Mouse (Mus musculus): ENCODE measurements at regions not wholly inside any gene's neighbourhood (a gene's known extent, or its start where the extent isn't known, plus 50 kb on each side); places are given as distances from the start of the nearest gene placed in this dataset.

DNA sequence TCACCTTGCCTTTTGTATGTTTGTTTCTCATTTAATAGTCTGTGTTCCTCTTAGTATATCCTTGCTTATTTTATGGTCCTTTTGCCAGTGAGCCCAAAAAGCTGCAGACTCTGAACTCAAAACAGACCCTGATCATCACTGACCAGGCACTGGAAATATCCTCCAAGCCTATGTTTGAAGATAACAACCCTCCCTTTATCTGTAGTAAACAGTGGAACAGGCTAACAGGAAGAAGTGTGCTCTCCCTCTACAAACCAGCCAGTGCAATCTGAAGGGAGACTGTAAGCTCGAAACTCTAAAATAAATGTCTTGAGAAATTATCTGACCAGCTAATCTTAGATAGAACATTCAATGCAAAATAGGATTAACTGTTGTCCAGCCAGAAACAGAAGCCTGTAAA is 336.4 kb upstream of the Rag2 start:
- Histone ChIP-seq H3K4me1 (replicated peaks; ENCODE audit: low read depth, low read length) (no peaks in the 10 kb centered on the region), H3K27me3 (ENCODE audit: insufficient read depth, low read length) (no peaks in the 10 kb centered on the region), H3K4me3 (replicated peaks; ENCODE audit: low read length) (no peak overlapping the region), H3K9me3 (ENCODE audit: low read length) (no peaks in the 10 kb centered on the region), H3K36me3 (ENCODE audit: insufficient read depth, low read length) (no peaks in the 10 kb centered on the region)
- TF ChIP-seq CTCF (conservative IDR thresholded peaks at IDR 0.05; ENCODE audit: low read length): no peak
- no peak for TF ChIP-seq NANOG (IDR thresholded peaks at IDR 0.05; ENCODE audit: borderline replicate concordance, low read length)
- no peak for TF ChIP-seq POU5F1 (IDR thresholded peaks at IDR 0.05; ENCODE audit: borderline replicate concordance, low read length)

DNA sequence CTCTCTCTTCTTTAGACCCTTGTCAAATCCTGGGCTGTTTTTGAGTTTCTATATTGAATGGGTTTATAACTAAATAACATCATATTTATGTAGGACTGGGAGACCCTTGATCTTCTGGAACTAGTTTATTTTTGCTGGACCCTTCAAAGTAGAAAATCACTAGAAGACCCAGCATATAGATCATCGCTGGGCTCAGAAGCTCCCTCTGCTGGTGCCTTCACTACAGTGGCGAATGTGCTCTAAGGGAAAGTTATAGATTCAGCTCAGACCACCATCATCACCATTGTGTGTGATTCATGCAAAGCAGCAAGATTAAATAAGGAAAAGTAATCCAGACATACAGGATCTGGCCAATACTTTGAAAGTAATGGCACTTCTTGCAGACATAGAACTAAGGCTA is 335.4 kb upstream of the Rag2 start:
- Histone ChIP-seq H3K9me3 (ENCODE audit: low read length) (no peaks in the 10 kb centered on the region), H3K36me3 (ENCODE audit: insufficient read depth, low read length) (no peaks in the 10 kb centered on the region), H3K4me1 (replicated peaks; ENCODE audit: low read depth, low read length) (no peaks in the 10 kb centered on the region), H3K4me3 (replicated peaks; ENCODE audit: low read length) (no peak overlapping the region), H3K27me3 (ENCODE audit: insufficient read depth, low read length) (no peaks in the 10 kb centered on the region)
- TF ChIP-seq NANOG (IDR thresholded peaks at IDR 0.05; ENCODE audit: borderline replicate concordance, low read length) (no peak), CTCF (conservative IDR thresholded peaks at IDR 0.05; ENCODE audit: low read length) (peak; percentile 64)

DNA sequence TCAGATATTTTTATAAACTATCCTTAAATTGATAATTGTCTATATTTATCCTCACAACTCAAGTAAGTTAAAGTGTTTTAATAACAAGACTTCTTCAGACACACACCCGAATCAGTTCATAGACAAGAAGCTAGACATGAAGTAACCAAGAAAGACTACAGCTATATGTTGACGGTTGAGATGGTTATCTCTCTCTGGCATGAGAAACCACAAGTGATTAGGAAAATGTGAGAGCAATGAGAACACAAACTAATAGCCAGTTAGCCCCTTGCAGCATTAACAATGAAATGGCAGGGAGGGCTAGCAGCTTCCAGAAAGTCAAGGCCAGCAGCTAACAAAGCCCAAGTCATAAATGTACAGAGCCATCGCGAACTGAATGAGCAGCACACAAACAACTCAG is 333.8 kb upstream of the Rag2 start:
- Histone ChIP-seq H3K4me3 (replicated peaks; ENCODE audit: low read length) (no peak overlapping the region), H3K27me3 (ENCODE audit: insufficient read depth, low read length) (no peaks in the 10 kb centered on the region), H3K9me3 (ENCODE audit: low read length) (no peaks in the 10 kb centered on the region), H3K36me3 (ENCODE audit: insufficient read depth, low read length) (no peaks in the 10 kb centered on the region), H3K4me1 (replicated peaks; ENCODE audit: low read depth, low read length) (no peaks in the 10 kb centered on the region)
- no peak for TF ChIP-seq NANOG (IDR thresholded peaks at IDR 0.05; ENCODE audit: borderline replicate concordance, low read length)
- no peak for TF ChIP-seq POU5F1 (IDR thresholded peaks at IDR 0.05; ENCODE audit: borderline replicate concordance, low read length)
- TF ChIP-seq CTCF (conservative IDR thresholded peaks at IDR 0.05; ENCODE audit: low read length): no peak

DNA sequence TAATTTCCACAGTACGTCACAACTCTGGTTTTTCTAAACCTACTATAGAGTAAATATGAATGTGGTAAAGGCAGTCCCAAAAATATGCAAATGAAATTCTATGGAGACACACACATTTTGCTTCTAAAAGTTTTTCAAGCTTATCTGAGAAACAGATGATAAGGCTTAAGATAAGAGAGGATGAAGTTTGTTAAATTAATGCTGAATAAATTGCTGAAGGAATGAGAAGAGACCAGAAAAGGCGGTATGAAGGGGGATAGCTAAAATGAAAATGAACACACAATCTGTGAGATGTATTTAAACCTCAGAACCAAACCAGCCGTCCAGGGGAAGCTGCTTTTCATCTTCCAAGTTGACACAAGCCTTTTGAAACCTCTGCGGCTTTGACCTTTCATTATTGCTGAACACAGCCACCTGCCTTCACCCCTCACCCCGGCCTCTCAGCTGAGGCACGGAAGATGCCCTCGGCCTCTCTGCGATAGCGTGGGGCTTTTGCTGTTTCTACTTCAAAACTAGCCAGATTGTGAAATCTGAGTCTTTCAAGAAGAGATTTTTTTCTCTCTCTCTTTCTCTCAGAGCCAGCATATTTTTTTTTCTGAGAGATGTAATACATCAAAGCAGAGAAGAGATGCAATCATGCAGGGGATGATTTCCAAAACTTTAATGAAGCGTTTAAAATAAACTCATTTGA is 328.7 kb upstream of the Rag2 start:
- H3K4me3 ChIP-seq (replicated peaks; ENCODE audit: low read length): no peak overlapping the region
- no peaks in the 10 kb centered on the region for H3K27me3 ChIP-seq (ENCODE audit: insufficient read depth, low read length)
- TF ChIP-seq NANOG (IDR thresholded peaks at IDR 0.05; ENCODE audit: borderline replicate concordance, low read length) (no peak), POU5F1 (IDR thresholded peaks at IDR 0.05; ENCODE audit: borderline replicate concordance, low read length) (no peak), CTCF (conservative IDR thresholded peaks at IDR 0.05; ENCODE audit: low read length) (no peak)
- no peaks in the 10 kb centered on the region for H3K9me3 ChIP-seq (ENCODE audit: low read length)
- H3K4me1 ChIP-seq (replicated peaks; ENCODE audit: low read depth, low read length): no peaks in the 10 kb centered on the region
- no peaks in the 10 kb centered on the region for H3K36me3 ChIP-seq (ENCODE audit: insufficient read depth, low read length)

DNA sequence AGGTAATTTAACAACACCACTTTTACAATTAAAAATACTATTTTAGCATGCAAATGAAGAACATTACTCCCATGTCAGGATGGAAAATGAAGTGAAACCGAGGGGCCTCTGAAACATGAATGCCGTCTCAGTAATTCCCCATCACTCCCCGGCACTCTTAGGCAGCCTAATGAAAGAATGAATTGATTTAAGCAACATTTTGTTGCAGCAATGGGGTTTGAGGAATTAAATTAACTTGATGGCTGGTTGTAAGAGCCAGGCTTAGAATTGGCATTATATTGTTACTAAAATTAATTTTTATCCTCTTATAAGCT is 328.2 kb upstream of the Rag2 start:
- no peak for TF ChIP-seq CTCF (conservative IDR thresholded peaks at IDR 0.05; ENCODE audit: low read length)
- TF ChIP-seq NANOG (IDR thresholded peaks at IDR 0.05; ENCODE audit: borderline replicate concordance, low read length): no peak
- TF ChIP-seq POU5F1 (IDR thresholded peaks at IDR 0.05; ENCODE audit: borderline replicate concordance, low read length): no peak
- H3K36me3 ChIP-seq (ENCODE audit: insufficient read depth, low read length): no peaks in the 10 kb centered on the region
- no peaks in the 10 kb centered on the region for H3K4me1 ChIP-seq (replicated peaks; ENCODE audit: low read depth, low read length)
- no peaks in the 10 kb centered on the region for H3K27me3 ChIP-seq (ENCODE audit: insufficient read depth, low read length)
- H3K4me3 ChIP-seq (replicated peaks; ENCODE audit: low read length): no peak overlapping the region
- H3K9me3 ChIP-seq (ENCODE audit: low read length): no peaks in the 10 kb centered on the region

DNA sequence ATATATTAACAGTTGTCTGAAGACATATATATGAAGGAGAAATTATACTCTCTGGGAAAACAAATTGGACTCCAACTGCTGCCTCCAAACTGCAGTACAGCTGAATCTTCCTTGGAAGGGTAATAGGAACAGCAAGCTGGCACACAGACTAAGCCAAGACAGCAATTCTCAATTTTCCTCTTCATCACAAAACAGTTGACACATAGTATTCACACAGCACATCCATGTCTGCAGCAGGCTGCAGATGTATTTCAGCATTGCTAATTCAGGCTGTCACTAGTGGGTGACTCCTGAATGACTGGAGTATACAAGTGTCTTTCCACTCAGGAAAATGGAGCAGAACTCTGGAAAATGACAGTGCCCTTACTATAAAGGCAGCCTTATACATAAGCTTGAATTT is 327.7 kb upstream of the Rag2 start:
- no peaks in the 10 kb centered on the region for H3K9me3 ChIP-seq (ENCODE audit: low read length)
- no peaks in the 10 kb centered on the region for H3K27me3 ChIP-seq (ENCODE audit: insufficient read depth, low read length)
- no peaks in the 10 kb centered on the region for H3K4me1 ChIP-seq (replicated peaks; ENCODE audit: low read depth, low read length)
- H3K4me3 ChIP-seq (replicated peaks; ENCODE audit: low read length): no peak overlapping the region
- TF ChIP-seq NANOG (IDR thresholded peaks at IDR 0.05; ENCODE audit: borderline replicate concordance, low read length) (no peak), POU5F1 (IDR thresholded peaks at IDR 0.05; ENCODE audit: borderline replicate concordance, low read length) (no peak), CTCF (conservative IDR thresholded peaks at IDR 0.05; ENCODE audit: low read length) (no peak)
- no peaks in the 10 kb centered on the region for H3K36me3 ChIP-seq (ENCODE audit: insufficient read depth, low read length)

DNA sequence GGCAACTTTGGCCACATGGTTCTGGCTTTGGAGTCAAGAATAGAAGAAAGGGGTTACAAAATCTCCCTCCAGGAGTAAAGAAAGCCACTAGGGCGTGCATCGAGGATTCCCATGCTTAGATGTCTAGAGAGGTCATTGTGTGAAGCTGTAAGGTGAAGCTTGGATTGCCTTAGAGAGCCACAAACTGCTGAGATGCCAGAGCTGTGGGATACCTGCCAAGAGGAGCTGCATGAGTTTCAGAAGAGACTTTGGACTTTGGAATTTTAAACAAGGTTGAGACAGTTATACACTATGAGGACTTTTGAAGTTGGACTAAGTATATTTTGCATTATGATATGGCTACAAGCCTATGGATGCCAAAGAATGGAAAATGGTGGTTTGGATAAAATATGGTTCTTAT is 325.4 kb upstream of the Rag2 start:
- no peaks in the 10 kb centered on the region for H3K27me3 ChIP-seq (ENCODE audit: insufficient read depth, low read length)
- no peak overlapping the region for H3K4me3 ChIP-seq (replicated peaks; ENCODE audit: low read length)
- no peaks in the 10 kb centered on the region for H3K36me3 ChIP-seq (ENCODE audit: insufficient read depth, low read length)
- no peaks in the 10 kb centered on the region for H3K9me3 ChIP-seq (ENCODE audit: low read length)
- TF ChIP-seq CTCF (conservative IDR thresholded peaks at IDR 0.05; ENCODE audit: low read length) (no peak), NANOG (IDR thresholded peaks at IDR 0.05; ENCODE audit: borderline replicate concordance, low read length) (no peak), POU5F1 (IDR thresholded peaks at IDR 0.05; ENCODE audit: borderline replicate concordance, low read length) (no peak)
- no peaks in the 10 kb centered on the region for H3K4me1 ChIP-seq (replicated peaks; ENCODE audit: low read depth, low read length)

DNA sequence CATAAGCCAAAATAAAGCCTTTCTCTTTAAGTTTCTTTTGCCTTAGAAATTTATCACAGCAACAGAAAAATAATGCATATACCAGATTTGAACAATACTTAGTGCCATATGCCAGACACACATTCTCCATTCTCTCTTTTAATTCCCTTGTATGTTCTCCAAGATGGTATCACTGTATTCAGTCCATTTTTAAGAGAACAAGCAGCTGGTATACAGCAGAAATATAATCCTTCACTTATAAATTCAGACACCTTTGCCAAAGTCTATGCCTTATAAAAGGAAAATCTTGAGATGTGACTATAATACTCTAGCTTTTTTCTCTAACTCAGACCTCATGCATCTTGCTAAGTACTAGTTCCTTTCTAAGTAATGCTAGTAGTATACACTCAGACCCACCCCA is 324.4 kb upstream of the Rag2 start:
- Histone ChIP-seq H3K4me3 (replicated peaks; ENCODE audit: low read length) (no peak overlapping the region), H3K9me3 (ENCODE audit: low read length) (no peaks in the 10 kb centered on the region), H3K27me3 (ENCODE audit: insufficient read depth, low read length) (no peaks in the 10 kb centered on the region), H3K36me3 (ENCODE audit: insufficient read depth, low read length) (no peaks in the 10 kb centered on the region), H3K4me1 (replicated peaks; ENCODE audit: low read depth, low read length) (no peaks in the 10 kb centered on the region)
- no peak for TF ChIP-seq POU5F1 (IDR thresholded peaks at IDR 0.05; ENCODE audit: borderline replicate concordance, low read length)
- no peak for TF ChIP-seq NANOG (IDR thresholded peaks at IDR 0.05; ENCODE audit: borderline replicate concordance, low read length)
- no peak for TF ChIP-seq CTCF (conservative IDR thresholded peaks at IDR 0.05; ENCODE audit: low read length)

DNA sequence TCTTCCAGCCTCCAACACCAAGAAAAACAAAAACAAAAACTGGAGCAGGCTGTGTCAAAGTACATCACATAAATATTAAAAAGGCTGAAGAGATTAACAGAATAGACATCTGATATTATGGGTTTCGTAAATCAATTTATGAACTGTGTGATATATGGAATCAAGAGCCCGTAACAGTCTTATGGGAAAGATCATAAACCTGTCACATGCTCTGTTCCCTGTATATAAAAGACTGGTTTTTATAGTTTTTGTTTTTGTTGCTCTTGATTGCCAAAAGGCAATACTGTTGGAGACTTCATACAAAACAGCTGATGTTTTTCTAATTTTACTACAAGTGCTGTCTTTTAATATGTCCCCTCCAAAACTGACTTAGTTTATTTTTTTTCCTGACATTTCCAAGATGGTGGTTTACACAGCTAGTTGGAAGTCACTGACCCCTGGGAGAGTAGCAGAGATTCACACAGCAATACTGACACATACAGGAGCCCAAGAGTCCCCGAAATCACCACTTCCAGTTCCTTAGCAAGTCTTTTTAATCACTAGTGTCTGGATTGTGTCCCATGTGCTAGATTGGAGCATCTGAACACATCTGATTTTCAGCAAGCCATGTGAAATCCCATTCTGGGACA is 303.1 kb upstream of the Rag2 start:
- H3K36me3 ChIP-seq (ENCODE audit: insufficient read depth, low read length): no peaks in the 10 kb centered on the region
- no peaks in the 10 kb centered on the region for H3K27me3 ChIP-seq (ENCODE audit: insufficient read depth, low read length)
- no peak overlapping the region for H3K4me3 ChIP-seq (replicated peaks; ENCODE audit: low read length)
- H3K4me1 ChIP-seq (replicated peaks; ENCODE audit: low read depth, low read length): no peaks in the 10 kb centered on the region
- H3K9me3 ChIP-seq (ENCODE audit: low read length): no peaks in the 10 kb centered on the region
- no peak for TF ChIP-seq POU5F1 (IDR thresholded peaks at IDR 0.05; ENCODE audit: borderline replicate concordance, low read length)
- TF ChIP-seq CTCF (conservative IDR thresholded peaks at IDR 0.05; ENCODE audit: low read length): no peak
- no peak for TF ChIP-seq NANOG (IDR thresholded peaks at IDR 0.05; ENCODE audit: borderline replicate concordance, low read length)

Data from E14TG2a.4 (cell line).